Mouse (Mus musculus): ENCODE measurements around the gene Mms22l. TPM values are rescaled to one million over a fixed set of nuclear protein-coding genes. Genes with fewer than 3 reads are reported as not detected.
A peak's percentile ranks its signal among the peaks of the same experiment; 100 is the strongest.
"Not testable (repeated sequence)": the region's sequence is repeated elsewhere in the genome, so short reads cannot be mapped to it uniquely, and the experiment has no call there.

The Mms22l gene
- polyA plus RNA-seq (2015; fragmentation: Nextera tagmentation; extraction: Ambion mirVana) = 17.3 and 21.1 TPM in 2 replicates

DNA sequence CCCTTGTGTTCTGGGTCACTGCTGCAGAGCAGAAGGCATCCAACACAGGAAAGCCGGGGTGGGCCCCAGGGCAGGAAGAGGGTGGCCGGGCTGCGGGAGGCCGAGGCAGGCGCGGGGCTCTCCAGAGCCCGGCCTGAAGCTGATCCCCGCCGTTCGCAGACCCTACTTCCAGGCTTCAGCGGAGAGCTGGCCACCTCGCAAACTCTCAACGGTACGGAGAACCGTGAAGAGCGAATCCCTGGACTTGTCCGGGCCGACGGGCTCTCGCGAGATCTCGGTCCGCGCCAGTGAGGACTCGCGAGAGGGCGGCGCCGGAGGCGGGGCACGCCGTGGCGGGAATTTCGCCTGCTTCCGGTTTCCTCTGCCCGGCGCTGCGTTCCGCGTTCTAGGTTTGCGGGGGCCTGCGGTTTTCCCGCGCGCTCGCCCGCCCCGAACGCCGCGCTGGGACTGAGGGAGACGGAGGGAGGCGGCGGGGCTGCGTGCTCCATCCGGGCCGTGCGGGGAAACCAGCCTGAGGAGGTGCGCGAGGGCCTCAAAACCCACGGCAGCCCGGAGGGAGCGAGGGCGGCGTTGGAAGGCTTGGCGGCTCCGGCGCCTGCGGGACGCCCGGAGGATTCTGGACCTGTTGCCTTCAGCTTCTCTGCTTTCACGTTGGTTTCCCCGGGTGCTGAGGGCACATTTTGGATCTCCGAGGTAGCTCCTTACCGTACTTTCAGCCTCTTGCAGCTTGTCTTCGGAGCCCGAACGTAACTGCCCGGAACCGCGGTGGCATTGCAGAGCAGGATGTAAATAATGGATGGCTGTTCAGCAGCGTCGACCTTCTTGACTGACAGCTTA, at the start of gene Mms22l:
Mms22l (plus strand) TSS at position 336 of the 837 bp plus-strand sequence.
- peak; percentile 98 for ATAC-seq (replicated peaks; ENCODE audit: insufficient number of reproducible peaks, insufficient read depth, low FRiP score, low read depth)
- H3K4me1 ChIP-seq (replicated peaks) = no peaks in the 10 kb centered on the region
- H3K36me3 ChIP-seq = peaks cover 5% of the 10 kb centered on the region
- H3K4me3 ChIP-seq = peak within 1 kb of the TSS; percentile 93
- peak within 1 kb of the TSS; percentile 97 for H3K27ac ChIP-seq
- no peaks in the 10 kb centered on the region for H3K27me3 ChIP-seq
- under 1% methylated on average over 83 of the region's 83 CpGs for WGBS
- peak within 1 kb of the TSS; percentile 80 for H3K4me2 ChIP-seq
- peak within 1 kb of the TSS; percentile 83 for H3K9ac ChIP-seq
- no peaks in the 10 kb centered on the region for H3K9me3 ChIP-seq (replicated peaks)

- H3K9ac ChIP-seq; H3K4me1 ChIP-seq (replicated peaks); H3K4me2 ChIP-seq; H3K27ac ChIP-seq; H3K36me3 ChIP-seq; ATAC-seq (replicated peaks; ENCODE audit: insufficient number of reproducible peaks, insufficient read depth, low FRiP score, low read depth); H3K4me3 ChIP-seq; H3K9me3 ChIP-seq (replicated peaks); H3K27me3 ChIP-seq: not testable (repeated sequence)
- 80% methylated on average over 4 of the region's 4 CpGs for WGBS
Measured at GRCm38 (mm10) chr4:24484046-24484445, 12.2 kb upstream of the Mms22l start.

- under 1% methylated on average over 7 of the region's 7 CpGs for WGBS
- Histone ChIP-seq H3K4me2 (peak overlapping the region; percentile 80), H3K27me3 (no peaks in the 10 kb centered on the region), H3K9me3 (replicated peaks) (no peaks in the 10 kb centered on the region), H3K27ac (peak overlapping the region; percentile 97), H3K36me3 (peaks cover 5% of the 10 kb centered on the region), H3K9ac (peak overlapping the region; percentile 83), H3K4me3 (peak overlapping the region; percentile 93), H3K4me1 (replicated peaks) (no peaks in the 10 kb centered on the region)
- no peak for ATAC-seq (replicated peaks; ENCODE audit: insufficient number of reproducible peaks, insufficient read depth, low FRiP score, low read depth)
Measured at GRCm38 (mm10) chr4:24496953-24497319, 685 bp downstream of the Mms22l start.

- 71% methylated on average over 3 of the region's 3 CpGs for WGBS
- ATAC-seq (replicated peaks; ENCODE audit: insufficient number of reproducible peaks, insufficient read depth, low FRiP score, low read depth) = no peak
- H3K4me3 ChIP-seq = no peak overlapping the region
Measured at GRCm38 (mm10) chr4:24509195-24509594, 12.9 kb downstream of the Mms22l start.

GRCm38 (mm10) chr4:24536989-24537388, 40.7 kb downstream of the Mms22l start:
- no peaks in the 10 kb centered on the region for H3K9me3 ChIP-seq (replicated peaks)
- no peak overlapping the region for H3K27ac ChIP-seq
- H3K4me2 ChIP-seq = no peak overlapping the region
- peaks cover 12% of the 10 kb centered on the region; the same call in 1 of the 2 replicates for H3K36me3 ChIP-seq
- no peaks in the 10 kb centered on the region for H3K4me1 ChIP-seq (replicated peaks)
- H3K27me3 ChIP-seq = no peaks in the 10 kb centered on the region
- H3K9ac ChIP-seq = no peak overlapping the region
- 73% methylated on average over 4 of the region's 4 CpGs for WGBS
- no peak overlapping the region for H3K4me3 ChIP-seq
- no peak for ATAC-seq (replicated peaks; ENCODE audit: insufficient number of reproducible peaks, insufficient read depth, low FRiP score, low read depth)

More at GRCm38 (mm10) chr4:24509195-24509594, 12.9 kb downstream of the Mms22l start:
- no peak overlapping the region for H3K4me2 ChIP-seq
- peaks cover 20% of the 10 kb centered on the region for H3K36me3 ChIP-seq
- H3K9me3 ChIP-seq (replicated peaks) = no peaks in the 10 kb centered on the region
- no peak overlapping the region for H3K27ac ChIP-seq
- H3K9ac ChIP-seq = no peak overlapping the region
- H3K4me1 ChIP-seq (replicated peaks) = no peaks in the 10 kb centered on the region
- no peaks in the 10 kb centered on the region for H3K27me3 ChIP-seq

- no peak overlapping the region for H3K4me3 ChIP-seq
- H3K36me3 ChIP-seq = no peaks in the 10 kb centered on the region
- no peaks in the 10 kb centered on the region for H3K4me1 ChIP-seq (replicated peaks)
- ATAC-seq (replicated peaks; ENCODE audit: insufficient number of reproducible peaks, insufficient read depth, low FRiP score, low read depth) = no peak
- 87% methylated on average over 3 of the region's 3 CpGs for WGBS
- H3K4me2 ChIP-seq = no peak overlapping the region
- no peaks in the 10 kb centered on the region for H3K27me3 ChIP-seq
- no peak overlapping the region for H3K9ac ChIP-seq
- no peak overlapping the region for H3K27ac ChIP-seq
- H3K9me3 ChIP-seq (replicated peaks) = no peaks in the 10 kb centered on the region
Measured at GRCm38 (mm10) chr4:24543421-24543820, 47.2 kb downstream of the Mms22l start.

DNA sequence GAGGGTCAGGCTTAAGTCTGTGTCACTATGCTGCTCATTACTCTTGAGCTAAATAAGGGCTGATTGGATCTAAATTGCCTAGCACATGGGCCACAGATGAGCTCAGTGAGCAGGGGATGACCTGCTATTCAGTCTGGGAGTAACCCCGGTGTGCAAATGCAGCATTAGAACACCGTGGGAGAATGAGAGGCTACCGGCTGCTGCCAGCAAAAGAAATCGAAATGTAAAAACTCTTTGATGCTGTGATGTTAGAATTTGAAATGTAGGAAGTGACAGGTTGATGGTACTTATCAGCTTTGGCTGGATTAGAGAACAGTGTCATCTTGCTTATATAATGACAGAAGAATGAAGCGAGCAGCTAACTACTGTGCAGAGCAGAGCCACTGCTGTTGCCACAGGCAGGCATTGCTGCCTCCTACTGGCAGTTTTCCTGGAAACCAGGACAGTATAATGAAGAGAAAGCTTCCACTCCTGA, 48.5 kb downstream of the Mms22l start:
- WGBS = 67% methylated on average over 5 of the region's 5 CpGs
- no peak for ATAC-seq (replicated peaks; ENCODE audit: insufficient number of reproducible peaks, insufficient read depth, low FRiP score, low read depth)

DNA sequence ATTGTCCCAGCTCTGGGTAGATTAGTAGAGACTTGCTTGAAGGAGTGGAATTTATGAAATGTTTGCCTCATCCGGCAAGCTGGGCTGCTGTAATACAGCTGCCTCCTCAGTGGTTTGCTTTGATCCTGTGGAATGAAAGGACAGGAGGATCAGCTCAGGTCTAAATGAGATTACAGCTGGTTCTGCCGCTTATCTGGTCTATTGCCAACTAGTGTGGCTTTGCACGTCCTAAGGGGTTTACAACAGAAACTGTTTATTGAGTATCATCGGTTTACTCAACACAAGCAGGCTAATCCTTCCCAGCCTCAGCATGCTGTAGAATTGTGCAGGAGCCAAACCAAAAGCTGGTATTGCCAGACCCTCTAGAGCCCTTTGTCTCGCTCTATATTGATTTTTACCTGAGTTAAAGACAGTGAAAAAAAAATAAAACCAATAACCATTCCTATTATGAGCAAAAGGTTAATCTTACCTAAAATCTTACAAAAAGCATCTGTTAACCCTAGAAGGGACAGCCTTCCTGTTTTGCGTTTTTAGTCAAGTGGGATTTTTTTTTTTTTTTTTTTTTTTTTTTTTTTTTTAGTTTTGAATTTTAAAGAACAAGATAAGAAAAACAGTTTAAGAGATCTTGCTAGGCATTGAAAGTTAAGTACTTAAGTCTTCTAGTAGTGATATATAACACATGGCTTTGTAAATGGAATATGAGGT, 60.0 kb downstream of the Mms22l start:
- Histone ChIP-seq H3K27ac (no peak overlapping the region), H3K27me3 (no peaks in the 10 kb centered on the region), H3K4me2 (no peak overlapping the region), H3K4me1 (replicated peaks) (peaks cover 4% of the 10 kb centered on the region; the same call in 1 of the 2 replicates), H3K36me3 (no peaks in the 10 kb centered on the region), H3K4me3 (no peak overlapping the region), H3K9me3 (replicated peaks) (no peaks in the 10 kb centered on the region), H3K9ac (no peak overlapping the region)
- 40% methylated on average over 6 of the region's 6 CpGs for WGBS
- ATAC-seq (replicated peaks; ENCODE audit: insufficient number of reproducible peaks, insufficient read depth, low FRiP score, low read depth) = no peak

More for the DNA sequence above, 48.5 kb downstream of the Mms22l start:
- Histone ChIP-seq H3K27ac (no peak overlapping the region), H3K9me3 (replicated peaks) (no peaks in the 10 kb centered on the region), H3K36me3 (no peaks in the 10 kb centered on the region), H3K4me2 (no peak overlapping the region), H3K27me3 (no peaks in the 10 kb centered on the region), H3K4me3 (no peak overlapping the region), H3K9ac (no peak overlapping the region), H3K4me1 (replicated peaks) (no peaks in the 10 kb centered on the region)

GRCm38 (mm10) chr4:24557149-24557548, 60.9 kb downstream of the Mms22l start:
- 69% methylated on average over 4 of the region's 4 CpGs for WGBS
- no peak for ATAC-seq (replicated peaks; ENCODE audit: insufficient number of reproducible peaks, insufficient read depth, low FRiP score, low read depth)
- Histone ChIP-seq H3K27ac (no peak overlapping the region), H3K4me3 (no peak overlapping the region), H3K4me2 (no peak overlapping the region), H3K27me3 (no peaks in the 10 kb centered on the region), H3K9me3 (replicated peaks) (no peaks in the 10 kb centered on the region), H3K9ac (no peak overlapping the region), H3K36me3 (no peaks in the 10 kb centered on the region), H3K4me1 (replicated peaks) (peaks cover 4% of the 10 kb centered on the region; the same call in 1 of the 2 replicates)

DNA sequence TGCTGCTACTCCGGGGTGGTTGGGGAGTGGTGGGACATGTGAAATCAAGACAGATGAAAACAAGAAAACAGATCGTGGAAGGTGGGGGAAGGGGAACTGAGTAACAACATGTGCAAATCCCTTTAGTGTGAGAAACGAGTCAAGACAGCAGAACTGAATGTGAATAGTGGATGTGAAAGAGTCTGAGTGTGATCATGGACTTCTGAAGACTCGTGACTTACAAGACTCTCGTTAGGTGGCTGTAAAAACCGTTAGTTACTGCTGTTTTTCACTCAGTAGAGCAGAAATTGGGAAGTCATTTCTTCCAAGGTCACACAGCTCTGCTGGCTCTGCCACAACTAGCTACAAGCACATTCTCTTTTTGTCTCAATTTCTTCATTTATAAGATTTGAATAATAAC, 71.8 kb downstream of the Mms22l start:
- Histone ChIP-seq H3K27me3 (no peaks in the 10 kb centered on the region), H3K4me2 (no peak overlapping the region), H3K27ac (no peak overlapping the region), H3K36me3 (no peaks in the 10 kb centered on the region), H3K9ac (no peak overlapping the region), H3K9me3 (replicated peaks) (no peaks in the 10 kb centered on the region), H3K4me3 (no peak overlapping the region), H3K4me1 (replicated peaks) (no peaks in the 10 kb centered on the region; the same call in 1 of the 2 replicates)
- ATAC-seq (replicated peaks; ENCODE audit: insufficient number of reproducible peaks, insufficient read depth, low FRiP score, low read depth) = no peak
- WGBS = 68% methylated on average over 6 of the region's 6 CpGs

DNA sequence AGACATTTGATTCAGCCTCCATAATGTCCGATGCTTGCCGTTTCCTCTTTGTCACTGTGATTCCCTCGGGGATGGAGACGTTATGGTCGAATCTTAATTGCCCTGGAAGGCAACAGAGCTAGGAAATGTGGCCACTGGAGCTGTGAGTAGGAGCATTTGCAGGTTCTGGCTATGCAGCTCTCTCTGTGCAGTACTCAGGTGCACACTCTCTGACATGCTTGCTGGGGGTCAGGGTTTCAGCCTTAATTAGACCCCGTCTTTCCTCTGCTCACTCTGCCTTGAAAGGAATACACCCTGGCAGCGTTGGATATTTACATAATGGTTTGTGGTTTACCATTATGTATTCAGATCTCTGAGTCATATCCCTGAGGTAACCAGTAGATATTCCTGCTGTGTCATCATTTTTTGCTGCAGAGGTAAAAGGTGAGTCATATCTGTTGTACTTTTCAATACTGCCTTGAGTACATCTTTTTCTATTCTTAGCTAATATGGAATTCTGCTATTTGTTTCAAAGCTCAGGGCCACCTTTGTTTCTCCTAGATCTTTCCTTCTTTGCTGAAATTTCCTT, 72.8 kb downstream of the Mms22l start:
- Histone ChIP-seq H3K4me1 (replicated peaks) (no peaks in the 10 kb centered on the region; the same call in 1 of the 2 replicates), H3K9me3 (replicated peaks) (no peaks in the 10 kb centered on the region), H3K4me2 (no peak overlapping the region), H3K27me3 (no peaks in the 10 kb centered on the region), H3K9ac (no peak overlapping the region), H3K27ac (no peak overlapping the region), H3K36me3 (no peaks in the 10 kb centered on the region), H3K4me3 (no peak overlapping the region)
- 86% methylated on average over 7 of the region's 7 CpGs for WGBS
- no peak for ATAC-seq (replicated peaks; ENCODE audit: insufficient number of reproducible peaks, insufficient read depth, low FRiP score, low read depth)
